Mouse (Mus musculus): ENCODE results near the gene 1600015I10Rik. TPM values are rescaled to one million over a fixed set of nuclear protein-coding genes. Genes with fewer than 3 reads are reported as not detected.

The 1600015I10Rik gene
- total and polyA plus RNA-seq, 3 experiments = not detected

- H3K9me3 ChIP-seq (replicated peaks; ENCODE audit: insufficient read depth, low read length) = no peaks in the 10 kb centered on the region
- DNase-seq (ENCODE audit: low read depth, low spot score) = no peak
- H3K27ac ChIP-seq (ENCODE audit: control insufficient read depth, low read depth, low read length) = no peak overlapping the region
- H3K79me2 ChIP-seq (ENCODE audit: control insufficient read depth, insufficient read depth, low read length, poor library complexity) = no peaks in the 10 kb centered on the region
- no peak overlapping the region for H3K9ac ChIP-seq (ENCODE audit: control insufficient read depth, low read depth, low read length, poor library complexity, severe bottlenecking)
- H3K4me1 ChIP-seq (ENCODE audit: control insufficient read depth in 1 of 2, insufficient read depth in 2 of 2, low read length in 2 of 2) = no peaks in the 10 kb centered on the region
- no peak for TF ChIP-seq BHLHE40 (IDR thresholded peaks at IDR 0.05; ENCODE audit: borderline replicate concordance, low read depth, low read length)
- TF ChIP-seq E2F4 (IDR thresholded peaks at IDR 0.05; ENCODE audit: borderline replicate concordance, low read depth, low read length) = no peak
- TF ChIP-seq TBP (IDR thresholded peaks at IDR 0.05; ENCODE audit: low read depth, low read length) = no peak
- no peak for TF ChIP-seq CHD1 (IDR thresholded peaks at IDR 0.05; ENCODE audit: low read depth, low read length)
- no peak for TF ChIP-seq MAZ (IDR thresholded peaks at IDR 0.05; ENCODE audit: low read depth, low read length)
- TF ChIP-seq USF1 (IDR thresholded peaks at IDR 0.05; ENCODE audit: low read depth, low read length) = no peak
- TF ChIP-seq RAD21 (IDR thresholded peaks at IDR 0.05; ENCODE audit: low read depth, low read length) = no peak
- TF ChIP-seq RCOR1 (IDR thresholded peaks at IDR 0.05; ENCODE audit: low read depth, low read length) = no peak
- TF ChIP-seq TAL1 (IDR thresholded peaks at IDR 0.05; ENCODE audit: low read length) = no peak
- no peak for TF ChIP-seq NELFE (IDR thresholded peaks at IDR 0.05; ENCODE audit: low read depth, low read length)
- no peak for TF ChIP-seq UBTF (IDR thresholded peaks at IDR 0.05; ENCODE audit: borderline replicate concordance, insufficient read depth, low read depth, low read length)
- no peak for TF ChIP-seq MYB (IDR thresholded peaks at IDR 0.05; ENCODE audit: low read depth, low read length)
- no peak for TF ChIP-seq SMC3 (IDR thresholded peaks at IDR 0.05; ENCODE audit: low read depth, low read length)
- no peak for TF ChIP-seq ZKSCAN1 (IDR thresholded peaks at IDR 0.05; ENCODE audit: low read depth, low read length)
- no peak for TF ChIP-seq MAFK (IDR thresholded peaks at IDR 0.05; ENCODE audit: borderline replicate concordance, low read depth, low read length)
- TF ChIP-seq MAX (IDR thresholded peaks at IDR 0.05; ENCODE audit: low read length) = no peak
- no peak overlapping the region for H3K4me3 ChIP-seq (ENCODE audit: control insufficient read depth in 1 of 2, insufficient read depth in 1 of 2, low read depth in 2 of 2, low read length in 2 of 2)
- no peaks in the 10 kb centered on the region for H3K27me3 ChIP-seq (ENCODE audit: control insufficient read depth in 1 of 2, insufficient read depth in 2 of 2, low read length in 2 of 2)
- no peaks in the 10 kb centered on the region for H3K36me3 ChIP-seq (ENCODE audit: control insufficient read depth in 1 of 2, insufficient read depth in 2 of 2, low read length in 2 of 2)
These were observed 24.5 kb downstream of the 1600015I10Rik start for GRCm38 (mm10) chr6:48954211-48954610.

GRCm38 (mm10) chr6:48954946-48955345 lies 25.3 kb downstream of the 1600015I10Rik start:
- no peaks in the 10 kb centered on the region for H3K36me3 ChIP-seq (ENCODE audit: control insufficient read depth in 1 of 2, insufficient read depth in 2 of 2, low read length in 2 of 2)
- no peak overlapping the region for H3K4me3 ChIP-seq (ENCODE audit: control insufficient read depth in 1 of 2, insufficient read depth in 1 of 2, low read depth in 2 of 2, low read length in 2 of 2)
- DNase-seq (ENCODE audit: low read depth, low spot score) = no peak

More at GRCm38 (mm10) chr6:48954946-48955345, 25.3 kb downstream of the 1600015I10Rik start:
- no peak overlapping the region for H3K27ac ChIP-seq (ENCODE audit: control insufficient read depth, low read depth, low read length)
- H3K9me3 ChIP-seq (replicated peaks; ENCODE audit: insufficient read depth, low read length) = no peaks in the 10 kb centered on the region
- H3K4me1 ChIP-seq (ENCODE audit: control insufficient read depth in 1 of 2, insufficient read depth in 2 of 2, low read length in 2 of 2) = no peaks in the 10 kb centered on the region
- H3K79me2 ChIP-seq (ENCODE audit: control insufficient read depth, insufficient read depth, low read length, poor library complexity) = no peaks in the 10 kb centered on the region
- no peaks in the 10 kb centered on the region for H3K27me3 ChIP-seq (ENCODE audit: control insufficient read depth in 1 of 2, insufficient read depth in 2 of 2, low read length in 2 of 2)
- no peak for TF ChIP-seq CTCF (IDR thresholded peaks at IDR 0.05 in 2 of 3, conservative IDR thresholded peaks at IDR 0.05 in 1 of 3; ENCODE audit: control insufficient read depth in 1 of 3, insufficient read depth in 1 of 3, low read depth in 2 of 3, low read length in 3 of 3, poor library complexity in 1 of 3, severe bottlenecking in 1 of 3)
- no peak for TF ChIP-seq E2F4 (IDR thresholded peaks at IDR 0.05; ENCODE audit: borderline replicate concordance, low read depth, low read length)
- TF ChIP-seq USF1 (IDR thresholded peaks at IDR 0.05; ENCODE audit: low read depth, low read length) = no peak
- no peak for TF ChIP-seq POLR2AphosphoS5 (IDR thresholded peaks at IDR 0.05; ENCODE audit: borderline replicate concordance, low read depth, low read length)
- no peak for TF ChIP-seq JUND (IDR thresholded peaks at IDR 0.05; ENCODE audit: low read depth, low read length)
- TF ChIP-seq TAL1 (IDR thresholded peaks at IDR 0.05; ENCODE audit: low read length) = no peak
- TF ChIP-seq NRF1 (IDR thresholded peaks at IDR 0.05; ENCODE audit: insufficient read depth, low read depth, low read length, poor library complexity, severe bottlenecking) = no peak
- no peak overlapping the region for H3K9ac ChIP-seq (ENCODE audit: control insufficient read depth, low read depth, low read length, poor library complexity, severe bottlenecking)
